Mouse (Mus musculus) kidney, adult 2 months (tissue): ENCODE measurements at regions not wholly inside any gene's neighbourhood (a gene's known extent, or its start where the extent isn't known, plus 50 kb on each side); places are given as distances from the start of the nearest gene placed in this dataset.

Experiments
- CTCF ChIP-seq: fragments of 200-500 bp; conservative IDR thresholded peaks from 2 replicates; pipeline ENCODE4 v1.5.1; 2011; ENCODE audit warnings: low read depth, mild to moderate bottlenecking, control low read depth, low read length, moderate library complexity, mixed read lengths; ENCODE audit not compliant: insufficient read depth, insufficient read length
- POLR2A ChIP-seq: fragments of 200-500 bp; IDR thresholded peaks from one replicate; pipeline ENCODE4 v1.6.1; 2011; ENCODE audit warnings: low read depth, low read length, control low read depth

- TF ChIP-seq CTCF (no peak), POLR2A (no peak)
Measured at GRCm38 (mm10) chr3:149314258-149314657, 323.9 kb upstream of the Adgrl2 start.
